Mouse (Mus musculus) heart, postnatal 25 days (tissue): Measurements from ENCODE around the gene Fcrl1. TPM values are rescaled to one million over a fixed set of nuclear protein-coding genes. Genes with fewer than 3 reads are reported as not detected.
"Not testable (repeated sequence)": the region's sequence is repeated elsewhere in the genome, so short reads cannot be mapped to it uniquely, and the experiment has no call there.

ENCODE experiments used
- DNase-seq: peaks from one replicate; pipeline ENCODE4 v3.0.0; 2022; ENCODE audit warnings: low spot score
- intact Hi-C: fragments of 180-260 bp; cut with DNase I; formaldehyde crosslinking; loops from one replicate; pipeline ENCODE4 v1.15.1; 2025
- total RNA-seq, 2 experiments: library from RNA; stranded (reverse); gene quantifications; 2 replicates each; pipeline ENCODE4 v1.2.3; 2021

Fcrl1 gene
- total RNA-seq, result under 1 TPM; 0.42 to 0.87 TPM

DNA sequence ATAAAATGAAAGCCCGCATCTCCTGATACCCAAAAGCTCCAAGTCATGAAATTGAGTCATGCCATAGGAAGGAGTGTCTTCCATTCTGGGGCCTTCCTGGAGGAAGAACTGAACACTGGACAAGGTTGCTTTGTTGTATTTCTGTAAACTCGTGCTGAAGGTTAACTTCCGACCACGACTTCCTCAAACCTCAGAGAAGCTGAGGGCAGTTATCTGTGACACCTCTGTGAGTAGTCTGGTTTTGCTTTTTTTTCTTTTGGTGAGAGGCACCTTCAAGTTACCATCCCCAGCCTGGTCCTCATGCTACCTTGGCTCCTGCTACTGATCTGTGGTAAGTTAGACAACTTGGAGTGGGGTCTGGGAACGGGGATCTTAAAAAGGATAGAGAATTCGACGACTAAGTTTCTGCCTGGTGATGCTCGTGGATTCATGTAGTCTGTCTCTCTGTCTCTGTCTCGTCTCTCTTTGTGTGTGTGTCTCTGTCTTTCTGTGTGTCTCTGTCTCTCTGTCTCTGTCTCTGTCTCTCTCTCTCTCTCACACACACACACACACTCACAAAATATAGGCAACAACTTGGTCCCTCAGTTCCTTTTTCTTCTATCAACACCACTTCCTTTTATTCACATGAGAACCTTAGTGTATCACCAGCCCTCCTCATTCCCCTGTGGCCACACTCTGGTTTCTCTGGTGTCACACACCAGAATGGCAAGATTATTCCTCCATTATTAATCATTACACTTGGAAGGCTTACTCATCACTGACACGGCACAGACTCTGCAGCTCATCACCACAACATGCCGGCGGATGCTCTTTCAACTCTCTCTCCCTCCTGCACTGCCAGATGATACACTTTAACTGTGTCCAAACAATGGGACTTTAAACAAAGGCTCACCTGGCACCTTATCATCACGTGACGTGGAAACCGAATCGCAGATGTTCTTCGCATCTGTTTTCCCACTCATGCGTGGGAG is at the start of gene Fcrl1:
Fcrl1 (plus strand) TSS at position 193 of the 971 bp plus-strand sequence.
- DNase-seq, result no peak
- intact Hi-C loops, result no loop called here

DNA sequence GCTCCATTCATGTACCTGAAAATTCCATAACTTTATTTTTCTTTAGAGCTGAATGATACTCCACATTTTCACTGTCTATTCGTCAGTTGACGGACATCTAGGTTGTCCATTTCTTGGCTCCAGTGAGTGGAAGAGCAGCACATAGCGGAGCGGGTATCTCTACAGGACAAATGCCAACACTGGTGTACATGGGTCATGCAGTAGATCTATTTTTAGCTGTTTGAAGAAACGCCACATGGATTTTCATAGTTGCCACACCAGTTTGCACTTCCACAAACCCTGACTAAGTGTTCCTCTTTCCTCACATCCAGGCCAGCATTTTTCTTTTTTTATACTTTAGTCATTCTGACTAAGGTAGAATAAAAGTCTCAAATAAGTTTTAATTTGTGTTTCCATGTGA is 38.3 kb upstream of the Fcrl1 start:
- intact Hi-C loops, result no loop called here
- no peak for DNase-seq

DNA sequence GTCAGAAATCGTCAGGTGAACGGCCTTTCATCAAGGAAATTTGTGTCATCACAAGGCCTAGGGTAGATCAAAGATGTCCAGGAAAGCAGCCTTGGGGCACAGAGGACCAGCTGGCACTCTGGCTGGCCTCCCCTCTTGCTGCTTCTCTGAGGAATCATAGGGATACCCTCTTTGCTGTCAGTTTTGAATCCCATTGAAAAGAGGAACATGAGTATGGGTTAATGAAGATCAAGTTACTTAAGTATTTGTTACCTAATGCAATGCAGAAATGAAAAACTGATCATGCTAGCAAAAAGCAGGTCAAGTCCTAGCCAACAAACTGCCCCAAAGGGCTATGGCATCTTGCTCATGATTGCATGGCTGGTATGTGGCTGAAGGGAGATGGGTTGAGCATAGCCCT is 25.2 kb upstream of the Fcrl1 start:
- intact Hi-C loops, DNase-seq: not testable (repeated sequence)

DNA sequence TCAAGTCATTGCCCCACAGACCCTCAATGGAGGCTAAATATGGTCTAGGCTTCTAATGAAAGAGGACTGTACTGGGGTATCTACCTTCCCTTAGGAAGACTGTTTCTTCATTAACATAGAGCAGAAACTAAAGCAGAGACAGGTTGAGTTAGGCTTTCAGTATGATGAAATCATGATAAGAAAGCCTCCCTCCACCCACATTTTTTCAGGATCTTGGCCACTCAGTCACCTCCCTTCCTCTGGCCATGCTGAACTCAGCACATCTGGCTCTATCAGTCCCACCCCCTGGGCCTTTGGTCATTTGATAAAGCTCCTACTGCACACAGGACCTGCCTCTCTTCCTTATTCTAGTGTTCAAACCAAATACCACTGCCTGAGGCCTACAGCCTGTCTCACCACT is 18.6 kb upstream of the Fcrl1 start, which contains the start of gene Cd5l:
Cd5l (plus strand) TSS at position 301 of the 400 bp plus-strand sequence.
- intact Hi-C loops, result no loop called here
- no peak for DNase-seq

DNA sequence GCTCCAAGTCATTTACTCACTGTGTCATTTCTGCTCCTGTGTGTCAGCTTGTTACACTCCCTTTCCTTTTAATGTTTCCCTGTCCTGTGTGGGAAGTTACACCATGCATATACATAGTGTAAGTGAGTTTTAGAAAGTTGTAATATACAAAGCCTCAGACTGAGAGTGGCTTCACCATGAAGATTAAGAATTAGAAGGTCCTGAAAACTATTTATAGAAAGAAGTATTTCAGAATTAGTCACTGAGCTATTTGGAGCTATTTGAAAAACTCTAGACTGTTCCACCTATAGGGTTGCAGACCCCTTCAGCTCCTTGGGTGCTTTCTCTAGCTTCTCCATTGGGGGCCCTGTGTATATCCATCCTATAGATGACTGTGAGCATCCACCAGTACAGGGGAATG is 17.0 kb upstream of the Fcrl1 start:
- intact Hi-C loops, result no loop called here
- no peak for DNase-seq

DNA sequence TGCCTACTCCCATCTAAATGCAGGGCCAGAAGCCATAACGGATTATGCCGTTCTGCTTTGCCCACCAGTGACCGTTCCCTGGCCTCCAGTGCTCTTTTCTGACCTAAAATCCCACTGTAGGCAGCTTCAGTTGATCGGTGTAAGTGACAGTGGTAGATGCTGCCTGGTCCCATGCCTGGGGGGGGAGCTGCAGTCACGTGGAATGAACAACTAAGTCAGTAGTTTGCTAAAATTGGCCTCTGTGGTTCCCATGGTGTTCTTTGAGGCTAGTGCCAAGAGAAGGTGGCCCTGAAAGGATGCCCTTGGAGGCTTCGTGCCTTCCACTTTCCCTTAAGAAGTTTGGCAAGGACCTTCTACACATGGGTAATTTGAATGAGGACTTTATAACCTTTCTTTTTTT is 15.7 kb upstream of the Fcrl1 start:
- no peak for DNase-seq
- intact Hi-C loops, result no loop called here

DNA sequence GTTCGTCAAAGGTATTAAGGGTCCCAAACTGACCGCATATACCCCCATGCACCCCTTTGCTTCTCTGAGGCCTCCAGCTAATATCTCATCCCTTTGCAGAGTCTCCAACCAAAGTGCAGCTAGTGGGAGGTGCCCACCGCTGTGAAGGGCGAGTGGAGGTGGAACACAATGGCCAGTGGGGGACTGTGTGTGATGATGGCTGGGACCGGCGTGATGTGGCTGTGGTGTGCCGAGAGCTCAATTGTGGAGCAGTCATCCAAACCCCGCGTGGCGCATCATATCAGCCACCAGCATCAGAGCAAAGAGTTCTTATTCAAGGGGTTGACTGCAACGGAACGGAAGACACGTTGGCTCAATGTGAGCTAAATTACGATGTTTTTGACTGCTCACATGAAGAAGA is 10.5 kb upstream of the Fcrl1 start:
- DNase-seq, result no peak
- intact Hi-C loops, result no loop called here

DNA sequence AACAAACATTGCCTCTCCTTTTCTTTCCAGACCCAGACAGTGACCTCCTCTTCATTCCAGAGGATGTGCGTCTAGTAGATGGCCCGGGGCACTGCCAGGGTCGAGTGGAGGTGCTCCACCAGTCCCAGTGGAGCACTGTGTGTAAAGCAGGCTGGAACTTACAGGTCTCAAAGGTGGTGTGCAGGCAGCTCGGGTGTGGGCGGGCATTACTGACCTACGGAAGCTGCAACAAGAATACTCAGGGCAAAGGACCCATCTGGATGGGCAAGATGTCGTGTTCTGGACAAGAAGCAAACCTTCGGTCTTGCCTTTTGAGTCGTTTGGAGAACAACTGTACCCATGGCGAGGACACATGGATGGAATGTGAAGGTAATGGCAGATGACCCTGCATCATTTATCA is 8.7 kb upstream of the Fcrl1 start:
- no peak for DNase-seq
- intact Hi-C loops, result no loop called here

DNA sequence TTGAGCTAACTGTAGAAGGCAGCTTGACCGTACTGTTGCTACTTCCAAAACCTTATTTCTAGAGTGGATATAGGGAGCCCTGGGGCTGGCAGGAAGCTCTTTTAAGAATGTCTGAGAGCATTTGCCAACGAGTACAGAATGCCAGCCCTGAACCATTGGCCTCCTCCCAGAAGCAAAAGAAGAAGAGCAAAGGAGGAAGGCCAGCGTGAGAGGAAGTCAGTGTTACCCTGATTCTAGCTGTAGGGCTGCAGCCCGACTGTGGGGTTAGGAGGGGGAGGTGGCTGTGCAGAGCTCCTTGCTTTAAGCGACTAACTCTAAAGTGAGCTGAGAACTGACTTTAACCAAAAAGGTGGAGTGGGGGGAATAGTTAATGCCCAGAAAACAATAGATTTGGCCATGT is 7.0 kb upstream of the Fcrl1 start:
- intact Hi-C loops, result no loop called here

DNA sequence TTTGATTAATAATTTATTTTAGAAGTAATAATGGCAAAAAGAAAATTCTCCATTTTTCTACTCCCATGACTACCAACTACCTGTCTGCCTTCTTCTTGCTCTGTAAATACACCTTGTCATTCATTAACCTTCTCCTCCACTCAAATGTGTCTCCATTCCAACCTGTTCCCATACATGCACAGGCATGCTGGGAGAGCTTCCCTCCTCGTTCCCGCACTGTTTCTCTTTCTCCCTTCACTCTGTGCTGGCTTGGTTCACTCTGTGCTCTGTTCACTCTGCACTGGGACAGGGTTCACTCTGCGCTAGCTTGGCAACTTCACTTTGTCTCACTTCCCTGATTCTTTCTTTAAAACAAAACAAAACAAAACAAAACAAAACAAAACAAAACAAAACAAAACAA is 1.0 kb downstream of the Fcrl1 start:
- intact Hi-C loops, result no loop called here
- DNase-seq, result no peak

More for the DNA sequence above, 7.0 kb upstream of the Fcrl1 start:
- no peak for DNase-seq

DNA sequence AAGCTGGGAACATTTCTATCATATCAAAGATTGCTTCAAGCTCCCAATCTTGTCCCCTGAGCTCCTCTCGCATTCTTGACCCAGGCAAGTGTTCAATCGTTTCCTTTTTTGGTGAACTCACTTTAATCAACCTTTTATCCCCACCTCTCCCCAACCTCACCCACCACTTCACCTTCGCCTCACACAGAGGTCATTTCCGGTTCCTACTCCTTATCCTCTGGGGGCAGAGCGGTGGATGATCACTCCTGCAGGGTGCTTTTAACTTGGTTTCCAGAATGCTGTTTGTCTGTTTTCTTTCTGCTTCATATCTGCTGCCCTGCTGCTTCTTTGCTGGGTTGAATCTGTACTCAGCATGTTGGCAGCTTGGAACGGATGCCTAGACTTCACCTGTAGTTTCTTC is 1.5 kb downstream of the Fcrl1 start:
- DNase-seq, result no peak
- intact Hi-C loops, result no loop called here

DNA sequence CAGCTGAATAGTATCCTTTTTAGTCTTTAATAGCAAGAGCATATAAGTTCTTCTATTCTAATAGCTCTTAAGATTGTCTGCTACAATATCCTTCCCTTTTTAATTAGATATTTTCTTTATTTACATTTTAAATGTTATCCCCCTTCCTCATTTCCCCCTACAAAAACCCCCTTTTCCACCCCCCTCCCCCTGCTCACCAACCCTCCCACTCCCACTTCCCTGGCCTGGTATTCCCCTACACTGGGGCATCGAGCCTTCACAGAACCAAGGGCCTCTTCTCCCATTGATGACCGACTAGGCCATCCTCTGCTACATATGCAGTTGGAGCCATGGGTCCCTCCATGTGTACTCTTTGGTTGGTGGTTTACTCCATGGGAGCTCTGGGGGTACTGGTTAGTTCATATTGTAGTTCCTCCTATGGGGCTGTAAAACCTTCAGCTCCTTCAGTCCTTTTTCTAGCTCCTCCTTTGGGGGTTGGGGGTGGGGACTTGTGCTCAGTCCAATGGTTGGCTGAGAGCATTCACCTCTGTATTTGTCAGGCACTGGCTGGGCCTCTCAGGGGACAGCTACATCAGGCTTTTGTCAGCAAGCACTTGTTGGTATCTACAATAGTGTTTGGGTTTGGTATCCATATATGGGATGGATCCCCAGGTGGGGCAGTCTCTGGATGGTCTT is 3.6 kb downstream of the Fcrl1 start:
- DNase-seq, intact Hi-C loops: not testable (repeated sequence)

DNA sequence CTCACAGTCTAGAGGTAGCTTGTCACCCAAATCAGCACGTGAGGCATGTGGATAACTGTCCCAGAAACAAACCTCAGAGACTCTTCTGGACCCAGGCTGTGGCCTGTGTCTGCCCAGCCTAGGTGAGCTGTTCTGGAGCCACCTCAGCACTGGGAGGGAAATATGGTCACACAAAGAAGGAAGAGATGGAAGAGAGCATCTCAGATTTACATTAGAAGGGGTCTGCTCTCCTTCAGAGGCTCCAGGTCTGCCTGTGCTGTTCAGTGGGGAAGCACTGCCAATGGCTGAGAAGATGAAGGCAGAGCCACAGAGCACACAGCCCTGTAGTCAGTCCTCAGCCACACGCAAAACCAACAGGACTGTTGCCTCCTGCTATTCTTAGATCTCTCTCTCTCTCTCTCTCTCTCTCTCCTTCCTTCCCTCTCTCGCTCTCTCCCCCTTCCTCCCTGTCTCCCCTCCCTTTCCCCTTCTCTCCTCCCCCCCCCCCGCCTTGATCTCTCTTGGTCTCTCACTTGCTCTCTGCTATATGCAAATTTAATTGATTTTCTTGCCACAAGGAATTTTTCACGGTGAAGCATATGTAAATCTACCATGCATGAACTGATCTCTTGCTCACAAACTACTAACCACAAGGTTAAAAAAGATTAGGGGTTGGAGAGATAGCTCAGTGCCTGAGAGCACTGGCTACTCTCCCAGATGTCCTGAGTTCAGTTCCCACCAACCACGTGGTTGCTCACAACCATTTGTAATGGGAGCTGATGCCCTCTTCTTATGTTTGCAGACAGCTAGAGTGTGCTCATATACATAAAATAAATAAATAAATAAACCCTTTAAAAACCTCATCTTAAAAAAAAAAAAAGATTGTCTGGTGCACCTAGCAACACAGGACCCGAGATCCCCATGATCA is 5.9 kb downstream of the Fcrl1 start:
- intact Hi-C loops, result no loop called here
- DNase-seq, result no peak

DNA sequence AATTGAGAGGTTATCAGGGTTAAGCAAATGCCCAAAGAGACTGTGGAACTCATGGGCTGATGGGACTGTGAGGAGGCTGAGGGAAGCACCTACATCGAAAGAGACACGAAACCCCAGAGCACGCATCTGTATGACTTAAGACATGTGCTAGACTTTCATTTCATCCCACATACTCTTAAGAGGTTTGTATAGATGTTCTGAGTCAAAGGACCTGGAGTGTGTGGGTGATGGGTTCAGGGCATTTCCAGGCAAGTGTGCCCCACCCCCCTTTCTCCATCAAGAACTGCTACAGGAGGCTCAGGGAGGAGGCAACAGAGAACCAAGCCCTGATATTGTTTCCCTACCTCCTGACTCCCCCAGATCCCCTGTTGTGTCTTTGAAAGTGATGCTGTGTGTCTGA is 7.1 kb downstream of the Fcrl1 start:
- no peak for DNase-seq
- intact Hi-C loops, result no loop called here

DNA sequence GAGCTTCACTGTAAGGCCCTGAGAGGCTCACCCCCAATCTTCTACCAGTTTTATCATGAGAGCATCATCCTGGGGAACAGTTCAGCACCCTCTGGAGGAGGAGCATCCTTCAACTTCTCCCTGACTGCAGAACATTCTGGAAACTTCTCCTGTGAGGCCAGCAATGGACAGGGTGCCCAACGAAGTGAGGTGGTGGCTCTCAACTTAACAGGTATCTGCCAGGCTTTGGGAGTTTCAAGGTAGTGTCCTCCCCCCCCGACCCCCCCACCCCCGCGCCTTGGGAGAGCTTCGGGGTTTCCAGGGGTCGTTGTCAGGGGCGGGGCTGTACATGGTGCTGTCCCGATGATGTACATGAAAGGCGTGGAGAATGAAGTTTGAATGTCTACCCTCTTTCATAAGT is 8.9 kb downstream of the Fcrl1 start:
- no peak for DNase-seq
- intact Hi-C loops, result no loop called here

DNA sequence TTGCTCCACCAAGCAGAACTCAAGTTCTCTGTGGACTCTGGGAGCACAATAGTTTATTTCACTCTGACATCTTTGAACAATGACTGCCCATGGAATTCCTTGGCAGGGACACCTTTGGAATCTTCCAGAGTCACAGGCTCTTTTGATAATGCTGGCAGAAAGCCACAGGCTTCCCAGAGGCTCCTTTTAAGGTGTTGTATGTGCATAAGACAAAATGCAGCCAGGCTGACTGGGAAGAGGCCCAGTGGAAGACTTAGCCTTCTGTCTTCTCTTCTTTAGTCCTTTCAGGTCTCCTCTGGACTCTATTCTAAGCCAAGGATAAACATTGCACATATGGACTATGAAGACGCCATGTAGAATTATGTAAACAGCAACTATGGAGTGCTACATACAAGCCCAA is 14.7 kb downstream of the Fcrl1 start:
- DNase-seq, result no peak
- intact Hi-C loops, result no loop called here

DNA sequence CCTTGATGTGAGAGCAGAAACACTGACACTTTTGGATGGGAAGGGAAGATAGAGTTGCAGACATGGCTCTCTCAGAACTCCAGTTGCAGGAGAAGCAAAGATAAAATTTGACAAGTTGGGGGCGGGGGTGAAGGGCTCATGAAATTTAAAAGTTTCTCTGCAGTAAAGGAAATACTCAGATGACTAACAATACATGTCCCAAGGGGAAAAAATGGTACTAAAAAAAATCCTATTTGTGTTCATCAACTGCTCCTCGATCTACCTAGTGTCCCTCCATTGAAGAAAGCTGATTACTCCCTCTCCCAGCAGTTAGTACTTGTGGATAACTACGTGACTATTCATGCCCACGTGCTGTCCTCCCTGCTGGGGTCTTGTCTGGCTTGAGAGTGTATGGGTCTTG is 22.6 kb downstream of the Fcrl1 start:
- no peak for DNase-seq
- intact Hi-C loops, result no loop called here

DNA sequence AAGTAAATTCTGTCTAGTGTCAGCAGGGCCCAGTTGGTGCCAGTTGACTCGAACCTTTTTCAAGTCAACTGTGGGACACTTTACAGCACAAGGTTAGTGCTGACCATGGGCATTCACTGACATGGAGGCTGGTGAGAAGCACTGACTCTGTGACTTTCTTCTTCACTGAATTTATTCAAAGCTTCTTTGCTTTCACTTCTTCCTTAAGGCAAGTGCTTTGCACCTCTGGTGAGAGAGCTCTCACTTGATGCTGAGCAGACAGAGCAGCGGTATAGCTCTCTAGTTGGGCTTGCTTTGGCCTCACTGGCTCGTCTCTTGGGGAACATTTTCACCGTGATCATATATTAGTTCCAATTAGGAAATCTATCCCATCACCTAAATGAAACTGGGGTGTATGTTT is 23.7 kb downstream of the Fcrl1 start:
- no peak for DNase-seq
- intact Hi-C loops, result no loop called here

DNA sequence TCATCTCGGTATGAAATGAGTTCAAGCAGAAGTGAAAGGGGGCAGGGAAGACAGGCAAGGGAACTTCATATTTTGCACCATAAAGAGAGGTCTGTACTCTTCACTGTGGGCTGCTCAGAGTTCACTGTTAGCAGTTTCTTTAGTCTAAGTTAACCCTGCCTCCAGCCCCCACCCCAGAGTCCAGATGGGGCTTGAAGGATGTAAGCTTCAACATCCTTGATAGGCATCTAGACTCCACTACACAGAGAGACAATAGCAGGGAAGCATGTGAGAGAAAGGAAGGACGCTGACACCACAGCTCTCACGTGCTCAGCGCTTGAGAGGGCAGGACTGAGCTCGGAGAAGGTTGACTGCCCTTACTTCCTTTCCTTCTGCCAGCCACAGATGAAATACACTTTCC is 25.1 kb downstream of the Fcrl1 start:
- intact Hi-C loops, result no loop called here
- no peak for DNase-seq

DNA sequence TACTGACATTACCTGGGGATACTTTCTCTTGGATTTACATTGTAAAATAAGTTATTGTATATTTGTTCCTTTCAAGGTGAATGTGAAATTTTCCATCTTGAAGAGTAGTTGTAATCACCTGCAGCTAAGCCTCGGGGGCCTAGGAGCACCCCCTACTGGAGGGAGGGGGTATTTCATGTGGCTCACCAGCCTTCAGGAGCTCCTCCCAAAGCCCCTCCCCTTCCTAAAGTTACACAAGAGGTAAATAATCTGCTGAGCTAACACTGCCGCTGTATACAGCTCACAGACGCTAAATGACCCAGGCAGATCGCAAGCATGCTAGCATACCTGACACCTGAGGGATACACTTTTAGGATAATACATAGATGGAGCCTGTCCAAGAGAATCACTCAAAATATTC is 32.0 kb downstream of the Fcrl1 start:
- no peak for DNase-seq
- intact Hi-C loops, result loop anchor here (2.0 to 5.0 kb wide), 2 partner anchors 83 to 166 kb away; no protein-coding TSS in a partner anchor
